Mouse (Mus musculus): ENCODE data around the gene Spock1. TPM values are rescaled to one million over a fixed set of nuclear protein-coding genes. Genes with fewer than 3 reads are reported as not detected.

The Spock1 gene
- total and polyA plus RNA-seq, 2 experiments = not detected

DNA sequence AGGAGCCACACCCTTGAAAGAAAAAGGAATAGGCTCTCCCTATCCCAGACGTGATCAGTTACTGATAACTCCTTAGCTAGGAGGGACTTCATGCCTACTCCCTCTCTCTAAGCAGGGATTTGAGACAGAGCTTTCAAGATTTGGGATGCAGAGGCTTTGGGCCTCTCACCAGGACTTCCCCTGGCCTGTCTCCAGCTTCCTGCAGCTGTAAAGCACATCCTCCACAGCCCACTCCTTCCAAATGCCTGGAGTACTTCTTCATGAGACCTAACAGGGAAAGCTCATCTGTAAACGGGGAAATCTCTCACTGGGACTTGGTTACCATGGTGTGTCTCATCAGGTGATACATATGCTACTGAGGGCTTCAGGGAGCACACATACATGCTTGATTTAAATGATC lies 97.3 kb downstream of the Spock1 start:
- Histone ChIP-seq H3K4me1 (ENCODE audit: control insufficient read depth, insufficient read depth, low read length) (no peaks in the 10 kb centered on the region), H3K9ac (ENCODE audit: low read depth, low read length) (no peak overlapping the region), H3K36me3 (ENCODE audit: control insufficient read depth, insufficient read depth, low read length) (no peaks in the 10 kb centered on the region), H3K27me3 (ENCODE audit: control insufficient read depth, insufficient read depth, low read length) (no peaks in the 10 kb centered on the region), H3K27ac (replicated peaks; ENCODE audit: insufficient read depth, low read depth, low read length) (no peak overlapping the region), H3K79me2 (ENCODE audit: control insufficient read depth, insufficient read depth, low read length) (no peaks in the 10 kb centered on the region), H3K4me3 (ENCODE audit: insufficient read depth, low read depth, low read length) (no peak overlapping the region)
- TF ChIP-seq CTCF (IDR thresholded peaks at IDR 0.05; ENCODE audit: low read depth, low read length) (no peak), POLR2A (IDR thresholded peaks at IDR 0.05; ENCODE audit: extremely low read depth, insufficient read depth, low read length) (no peak)
- whole genome bisulfite sequencing = 39% methylated on average over 2 of the region's 2 CpGs
- no peak for DNase-seq (ENCODE audit: extremely low read depth, low read depth, low spot score)

DNA sequence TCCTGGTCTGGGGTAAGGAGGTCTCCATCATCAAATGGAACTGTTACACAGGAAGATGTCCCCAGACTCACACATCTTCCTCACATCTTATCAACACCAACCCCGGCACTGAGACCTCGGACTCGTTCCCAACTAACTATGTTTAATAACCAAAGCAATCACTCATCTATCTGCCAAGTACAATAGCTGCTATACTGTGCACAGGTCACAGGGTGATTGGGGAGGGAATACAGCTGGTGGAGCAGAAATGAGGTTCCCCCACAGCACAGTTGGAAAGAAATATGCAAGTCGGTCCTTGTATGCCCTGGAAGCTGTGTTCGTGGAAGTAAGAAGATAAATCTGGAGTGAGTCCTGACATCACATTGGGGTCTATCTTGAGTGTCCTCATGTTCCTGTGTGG lies 98.0 kb downstream of the Spock1 start:
- H3K27ac ChIP-seq (replicated peaks; ENCODE audit: insufficient read depth, low read depth, low read length) = no peak overlapping the region
- WGBS = 81% methylated on average over 5 of the region's 5 CpGs

DNA sequence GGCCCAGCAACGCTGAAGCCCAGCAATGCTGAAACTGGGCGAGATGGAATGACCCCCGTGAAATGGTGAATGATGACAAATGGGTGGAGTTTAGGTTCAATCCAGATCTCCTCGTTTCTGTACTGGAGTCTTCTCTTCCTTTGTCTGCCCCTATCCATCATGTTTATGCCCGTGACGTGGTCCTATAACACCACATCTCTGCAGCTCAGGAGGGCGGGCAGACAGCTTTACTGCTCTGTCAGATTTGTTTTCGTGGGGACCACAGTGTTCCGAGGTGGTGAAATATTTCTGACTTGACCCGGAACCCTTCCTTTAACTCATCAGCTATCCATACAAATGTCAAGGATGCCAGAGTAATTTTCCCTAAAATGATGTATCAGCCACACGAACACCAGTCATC lies 98.5 kb downstream of the Spock1 start:
- no peak for DNase-seq (ENCODE audit: extremely low read depth, low read depth, low spot score)
- Histone ChIP-seq H3K36me3 (ENCODE audit: control insufficient read depth, insufficient read depth, low read length) (no peaks in the 10 kb centered on the region), H3K4me1 (ENCODE audit: control insufficient read depth, insufficient read depth, low read length) (no peaks in the 10 kb centered on the region), H3K27ac (replicated peaks; ENCODE audit: insufficient read depth, low read depth, low read length) (no peak overlapping the region), H3K9ac (ENCODE audit: low read depth, low read length) (no peak overlapping the region), H3K79me2 (ENCODE audit: control insufficient read depth, insufficient read depth, low read length) (no peaks in the 10 kb centered on the region), H3K4me3 (ENCODE audit: insufficient read depth, low read depth, low read length) (no peak overlapping the region), H3K27me3 (ENCODE audit: control insufficient read depth, insufficient read depth, low read length) (no peaks in the 10 kb centered on the region)
- TF ChIP-seq POLR2A (IDR thresholded peaks at IDR 0.05; ENCODE audit: extremely low read depth, insufficient read depth, low read length) (no peak), CTCF (IDR thresholded peaks at IDR 0.05; ENCODE audit: low read depth, low read length) (no peak)
- 80% methylated on average over 11 of the region's 11 CpGs for WGBS

More for the DNA sequence above, 98.0 kb downstream of the Spock1 start:
- no peaks in the 10 kb centered on the region for H3K27me3 ChIP-seq (ENCODE audit: control insufficient read depth, insufficient read depth, low read length)
- no peaks in the 10 kb centered on the region for H3K36me3 ChIP-seq (ENCODE audit: control insufficient read depth, insufficient read depth, low read length)
- TF ChIP-seq CTCF (IDR thresholded peaks at IDR 0.05; ENCODE audit: low read depth, low read length) (no peak), POLR2A (IDR thresholded peaks at IDR 0.05; ENCODE audit: extremely low read depth, insufficient read depth, low read length) (no peak)
- no peaks in the 10 kb centered on the region for H3K4me1 ChIP-seq (ENCODE audit: control insufficient read depth, insufficient read depth, low read length)
- DNase-seq (ENCODE audit: extremely low read depth, low read depth, low spot score) = no peak
- no peak overlapping the region for H3K9ac ChIP-seq (ENCODE audit: low read depth, low read length)
- no peaks in the 10 kb centered on the region for H3K79me2 ChIP-seq (ENCODE audit: control insufficient read depth, insufficient read depth, low read length)
- H3K4me3 ChIP-seq (ENCODE audit: insufficient read depth, low read depth, low read length) = no peak overlapping the region

DNA sequence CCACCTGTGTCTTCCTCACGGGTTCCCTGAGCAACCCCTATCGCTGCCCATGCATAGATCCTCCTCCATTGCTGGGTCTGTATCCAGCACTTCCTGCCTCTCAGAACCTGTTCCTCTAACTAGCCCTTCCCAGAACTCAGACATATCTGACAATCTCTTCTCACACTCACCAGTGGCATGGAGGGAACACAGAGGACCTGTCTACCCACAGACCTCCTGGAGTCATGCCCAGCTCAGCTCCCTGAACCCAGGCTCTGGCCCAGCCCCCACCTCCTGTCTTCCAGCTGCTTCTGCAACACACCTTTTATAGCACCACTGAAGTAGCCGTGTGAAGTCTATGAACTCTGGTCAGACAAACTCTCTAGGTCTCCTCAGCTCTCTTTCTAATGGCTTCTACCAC lies 101.3 kb downstream of the Spock1 start:
- 74% methylated on average over 3 of the region's 3 CpGs for WGBS
- no peak overlapping the region for H3K9ac ChIP-seq (ENCODE audit: low read depth, low read length)
- H3K27me3 ChIP-seq (ENCODE audit: control insufficient read depth, insufficient read depth, low read length) = no peaks in the 10 kb centered on the region
- DNase-seq (ENCODE audit: extremely low read depth, low read depth, low spot score) = no peak
- no peak overlapping the region for H3K27ac ChIP-seq (replicated peaks; ENCODE audit: insufficient read depth, low read depth, low read length)
- no peaks in the 10 kb centered on the region for H3K79me2 ChIP-seq (ENCODE audit: control insufficient read depth, insufficient read depth, low read length)
- TF ChIP-seq CTCF (IDR thresholded peaks at IDR 0.05; ENCODE audit: low read depth, low read length) = no peak
- no peak for TF ChIP-seq POLR2A (IDR thresholded peaks at IDR 0.05; ENCODE audit: extremely low read depth, insufficient read depth, low read length)
- H3K36me3 ChIP-seq (ENCODE audit: control insufficient read depth, insufficient read depth, low read length) = no peaks in the 10 kb centered on the region
- no peaks in the 10 kb centered on the region for H3K4me1 ChIP-seq (ENCODE audit: control insufficient read depth, insufficient read depth, low read length)
- no peak overlapping the region for H3K4me3 ChIP-seq (ENCODE audit: insufficient read depth, low read depth, low read length)

DNA sequence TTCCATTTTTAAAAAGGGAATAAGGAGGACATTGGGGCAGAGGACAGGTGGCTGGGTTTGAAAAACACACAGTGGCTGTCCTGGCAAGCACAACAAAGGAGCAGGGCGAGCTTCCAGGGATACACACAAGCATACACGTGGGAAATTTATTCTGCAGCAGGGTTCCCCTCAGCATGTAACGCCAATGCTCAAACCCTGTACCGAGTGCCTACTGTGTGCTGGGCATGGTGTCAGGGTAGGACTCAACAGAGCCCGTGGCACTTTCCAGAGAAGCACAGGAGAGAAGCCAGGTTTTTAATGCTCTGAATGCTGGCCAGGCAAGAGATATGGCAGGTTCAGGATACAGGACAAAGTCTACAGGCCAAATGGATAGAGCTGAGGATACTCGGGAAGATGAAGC lies 101.8 kb downstream of the Spock1 start:
- 75% methylated on average over 6 of the region's 6 CpGs for WGBS
- TF ChIP-seq POLR2A (IDR thresholded peaks at IDR 0.05; ENCODE audit: extremely low read depth, insufficient read depth, low read length) = no peak
- TF ChIP-seq CTCF (IDR thresholded peaks at IDR 0.05; ENCODE audit: low read depth, low read length) = no peak
- H3K79me2 ChIP-seq (ENCODE audit: control insufficient read depth, insufficient read depth, low read length) = no peaks in the 10 kb centered on the region

DNA sequence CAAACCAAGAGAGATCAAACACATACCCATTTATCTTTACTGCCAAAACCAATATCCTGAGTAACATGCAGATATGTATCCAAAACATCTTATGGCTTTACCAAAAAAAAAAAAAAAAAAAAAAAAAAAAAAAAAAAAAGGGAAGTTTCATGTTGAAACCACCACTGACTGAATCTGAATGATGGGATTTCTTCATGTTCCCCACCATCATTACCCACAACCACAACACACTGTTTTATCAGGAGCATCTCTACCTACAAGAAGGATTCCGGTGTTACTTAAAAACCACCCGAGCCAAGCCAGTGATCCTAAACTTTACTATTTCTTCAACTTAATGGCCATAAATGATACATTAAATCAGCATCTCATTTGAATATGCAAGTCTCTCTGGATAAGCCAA lies 109.5 kb downstream of the Spock1 start:
- no peak for DNase-seq (ENCODE audit: extremely low read depth, low read depth, low spot score)
- Histone ChIP-seq H3K27ac (replicated peaks; ENCODE audit: insufficient read depth, low read depth, low read length) (no peak overlapping the region), H3K79me2 (ENCODE audit: control insufficient read depth, insufficient read depth, low read length) (no peaks in the 10 kb centered on the region), H3K4me1 (ENCODE audit: control insufficient read depth, insufficient read depth, low read length) (no peaks in the 10 kb centered on the region), H3K9ac (ENCODE audit: low read depth, low read length) (no peak overlapping the region), H3K36me3 (ENCODE audit: control insufficient read depth, insufficient read depth, low read length) (no peaks in the 10 kb centered on the region), H3K4me3 (ENCODE audit: insufficient read depth, low read depth, low read length) (no peak overlapping the region), H3K27me3 (ENCODE audit: control insufficient read depth, insufficient read depth, low read length) (no peaks in the 10 kb centered on the region)
- TF ChIP-seq POLR2A (IDR thresholded peaks at IDR 0.05; ENCODE audit: extremely low read depth, insufficient read depth, low read length) (no peak), CTCF (IDR thresholded peaks at IDR 0.05; ENCODE audit: low read depth, low read length) (no peak)
- 82% methylated on average over 2 of the region's 2 CpGs for WGBS

More for the DNA sequence above, 101.8 kb downstream of the Spock1 start:
- H3K27me3 ChIP-seq (ENCODE audit: control insufficient read depth, insufficient read depth, low read length) = no peaks in the 10 kb centered on the region
- no peak overlapping the region for H3K9ac ChIP-seq (ENCODE audit: low read depth, low read length)
- DNase-seq (ENCODE audit: extremely low read depth, low read depth, low spot score) = no peak
- no peaks in the 10 kb centered on the region for H3K4me1 ChIP-seq (ENCODE audit: control insufficient read depth, insufficient read depth, low read length)
- H3K36me3 ChIP-seq (ENCODE audit: control insufficient read depth, insufficient read depth, low read length) = no peaks in the 10 kb centered on the region
- H3K4me3 ChIP-seq (ENCODE audit: insufficient read depth, low read depth, low read length) = no peak overlapping the region
- no peak overlapping the region for H3K27ac ChIP-seq (replicated peaks; ENCODE audit: insufficient read depth, low read depth, low read length)

Data from liver, adult 2 months (tissue).